Mouse (Mus musculus) kidney, embryonic 14.5 days (tissue): ENCODE measurements around the gene Ppp2r5b. TPM values are rescaled to one million over a fixed set of nuclear protein-coding genes. Genes with fewer than 3 reads are reported as not detected.

ENCODE experiments used
- ATAC-seq: fragments of 200-750 bp; cut with Nextera tagmentation; 2 replicates; pipeline ENCODE4 v1.8.0; 2017; ENCODE audit warnings: moderate number of reproducible peaks, mild to moderate bottlenecking, moderate TSS enrichment, moderate library complexity; ENCODE audit not compliant: low FRiP score, low TSS enrichment
- H3K27ac ChIP-seq: fragments of 300-500 bp; sonication (generic); 2 replicates; pipeline ENCODE4 v1.5.1; 2014; ENCODE audit warnings: low read depth, mild to moderate bottlenecking, low read length, moderate library complexity, mixed read lengths
- H3K27me3 ChIP-seq: fragments of 300-500 bp; sonication (generic); 2 replicates; pipeline ENCODE4 v1.6.1; 2014; ENCODE audit warnings: mild to moderate bottlenecking, low read length; ENCODE audit not compliant: control insufficient read depth, insufficient read depth
- H3K36me3 ChIP-seq: fragments of 300-500 bp; sonication (generic); 2 replicates; pipeline ENCODE4 v1.6.1; 2014; ENCODE audit warnings: low read length, mixed read lengths; ENCODE audit not compliant: control insufficient read depth, insufficient read depth
- H3K4me1 ChIP-seq: fragments of 300-500 bp; sonication (generic); 2 replicates; pipeline ENCODE4 v1.6.1; 2014; ENCODE audit warnings: low read length, mixed read lengths; ENCODE audit not compliant: control insufficient read depth, insufficient read depth
- H3K4me2 ChIP-seq: fragments of 300-500 bp; sonication (generic); replicated peaks from 2 replicates; pipeline ENCODE4 v1.6.1; 2014; ENCODE audit warnings: low read depth, mild to moderate bottlenecking, low read length
- H3K4me3 ChIP-seq: fragments of 300-500 bp; sonication (generic); 2 replicates; pipeline ENCODE4 v1.5.1; 2014; ENCODE audit warnings: mild to moderate bottlenecking, low read length
- H3K9ac ChIP-seq: fragments of 300-500 bp; sonication (generic); 2 replicates; pipeline ENCODE4 v1.6.1; 2014; ENCODE audit warnings: low read depth, mild to moderate bottlenecking, low read length, moderate library complexity
- H3K9me3 ChIP-seq: fragments of 300-500 bp; sonication (generic); 2 replicates; pipeline ENCODE4 v1.6.1; 2016; ENCODE audit warnings: low read length; ENCODE audit not compliant: control insufficient read depth
- WGBS: fragments of 180-500 bp; shearing (Covaris S2); extraction: QIAGEN DNeasy Blood & Tissue Kit; methylation state at CpG from one replicate; pipeline ENCODE4 v1.1.7; 2014; 5-methylcytosine and 5-hydroxymethylcytosine counted together
- polyA plus RNA-seq: library from polyadenylated mRNA; unstranded; fragments of >200 nt; fragmentation: Nextera tagmentation; extraction: Ambion mirVana; gene quantifications from 2 replicates; pipeline ENCODE4 v1.2.1, GENCODE M21; 2014

The Ppp2r5b gene
- polyA plus RNA-seq, 1 experiment from 2014 or later: 19.7 TPM

DNA sequence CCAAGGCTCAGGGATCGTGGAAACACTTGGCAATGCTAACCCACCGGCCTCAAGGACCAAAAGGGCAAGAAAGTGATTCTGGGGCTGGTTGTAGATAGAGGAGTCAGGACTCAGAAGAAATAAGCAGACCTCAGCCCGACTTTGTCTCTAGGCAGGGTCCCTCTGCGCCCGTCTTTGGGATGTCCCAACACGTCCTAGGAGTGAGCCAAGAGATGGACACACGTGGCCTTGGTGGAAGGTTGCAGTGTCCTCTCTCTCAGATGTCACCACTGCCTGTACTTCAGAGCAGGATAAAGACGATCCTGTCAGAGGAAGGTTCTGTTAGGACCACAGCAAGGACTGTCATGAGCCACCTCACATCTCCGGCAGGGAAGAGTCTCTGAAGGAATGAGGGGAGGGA is 35.0 kb upstream of the Ppp2r5b start:
- no peaks in the 10 kb centered on the region for H3K9me3 ChIP-seq
- no peaks in the 10 kb centered on the region for H3K36me3 ChIP-seq
- H3K4me2 ChIP-seq: no peak overlapping the region
- H3K9ac ChIP-seq: 0 out of 2 replicates have a peak overlapping the region, but pooled peaks have one; percentile 12
- ATAC-seq: no peak
- 64% methylated on average over 9 of the region's 9 CpGs for WGBS
- H3K4me1 ChIP-seq: peaks cover 3% of the 10 kb centered on the region; the same call in 1 of the 2 replicates
- peaks cover 6% of the 10 kb centered on the region; the same call in 1 of the 2 replicates for H3K27me3 ChIP-seq
- no peak overlapping the region for H3K27ac ChIP-seq
- H3K4me3 ChIP-seq: no peak overlapping the region

GRCm38 (mm10) chr19:6269798-6270475 is 34.3 kb upstream of the Ppp2r5b start:
- Histone ChIP-seq H3K36me3 (no peaks in the 10 kb centered on the region), H3K27me3 (peaks cover 6% of the 10 kb centered on the region; the same call in 1 of the 2 replicates), H3K9me3 (no peaks in the 10 kb centered on the region), H3K4me1 (no peaks in the 10 kb centered on the region), H3K9ac (no peak overlapping the region), H3K4me3 (no peak overlapping the region), H3K27ac (no peak overlapping the region), H3K4me2 (no peak overlapping the region)
- no peak for ATAC-seq
- 88% methylated on average over 8 of the region's 8 CpGs for WGBS

DNA sequence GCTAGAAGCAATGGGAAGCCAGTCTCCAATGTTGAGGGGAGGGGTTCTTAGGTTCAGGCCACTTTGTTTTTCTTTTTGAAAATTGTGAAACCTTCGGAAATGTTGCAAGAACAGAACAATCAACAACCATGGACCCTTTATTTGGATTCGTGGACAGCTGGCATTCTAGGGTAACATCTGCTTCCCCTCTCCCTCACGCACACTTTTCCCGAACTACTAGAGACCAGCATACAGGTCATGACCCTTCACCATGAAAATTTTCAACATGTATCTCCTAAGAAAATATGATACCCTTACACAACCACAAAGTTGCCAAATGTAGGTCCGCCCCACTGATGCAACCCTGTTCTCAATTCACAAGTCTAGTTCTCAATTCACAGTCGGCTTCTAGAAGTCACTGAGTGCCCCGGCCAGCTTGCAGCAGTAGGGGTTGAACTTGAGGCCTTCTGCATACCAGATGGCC is 33.0 kb upstream of the Ppp2r5b start:
- no peak overlapping the region for H3K4me2 ChIP-seq
- peaks cover 6% of the 10 kb centered on the region; the same call in 1 of the 2 replicates for H3K27me3 ChIP-seq
- no peak overlapping the region for H3K4me3 ChIP-seq
- H3K36me3 ChIP-seq: no peaks in the 10 kb centered on the region
- no peak overlapping the region for H3K27ac ChIP-seq
- H3K4me1 ChIP-seq: no peaks in the 10 kb centered on the region
- no peaks in the 10 kb centered on the region for H3K9me3 ChIP-seq
- H3K9ac ChIP-seq: no peak overlapping the region
- WGBS: 81% methylated on average over 7 of the region's 7 CpGs
- no peak for ATAC-seq

- Histone ChIP-seq H3K36me3 (no peaks in the 10 kb centered on the region), H3K4me3 (no peak overlapping the region; the same call in 1 of the 2 replicates), H3K27me3 (peaks cover 6% of the 10 kb centered on the region; the same call in 1 of the 2 replicates), H3K27ac (no peak overlapping the region), H3K4me1 (no peaks in the 10 kb centered on the region), H3K4me2 (no peak overlapping the region), H3K9me3 (no peaks in the 10 kb centered on the region), H3K9ac (no peak overlapping the region)
- ATAC-seq: peak; percentile 78
- WGBS: 15% methylated on average over 8 of the region's 8 CpGs
Measured at GRCm38 (mm10) chr19:6268170-6268528, 32.5 kb upstream of the Ppp2r5b start.

DNA sequence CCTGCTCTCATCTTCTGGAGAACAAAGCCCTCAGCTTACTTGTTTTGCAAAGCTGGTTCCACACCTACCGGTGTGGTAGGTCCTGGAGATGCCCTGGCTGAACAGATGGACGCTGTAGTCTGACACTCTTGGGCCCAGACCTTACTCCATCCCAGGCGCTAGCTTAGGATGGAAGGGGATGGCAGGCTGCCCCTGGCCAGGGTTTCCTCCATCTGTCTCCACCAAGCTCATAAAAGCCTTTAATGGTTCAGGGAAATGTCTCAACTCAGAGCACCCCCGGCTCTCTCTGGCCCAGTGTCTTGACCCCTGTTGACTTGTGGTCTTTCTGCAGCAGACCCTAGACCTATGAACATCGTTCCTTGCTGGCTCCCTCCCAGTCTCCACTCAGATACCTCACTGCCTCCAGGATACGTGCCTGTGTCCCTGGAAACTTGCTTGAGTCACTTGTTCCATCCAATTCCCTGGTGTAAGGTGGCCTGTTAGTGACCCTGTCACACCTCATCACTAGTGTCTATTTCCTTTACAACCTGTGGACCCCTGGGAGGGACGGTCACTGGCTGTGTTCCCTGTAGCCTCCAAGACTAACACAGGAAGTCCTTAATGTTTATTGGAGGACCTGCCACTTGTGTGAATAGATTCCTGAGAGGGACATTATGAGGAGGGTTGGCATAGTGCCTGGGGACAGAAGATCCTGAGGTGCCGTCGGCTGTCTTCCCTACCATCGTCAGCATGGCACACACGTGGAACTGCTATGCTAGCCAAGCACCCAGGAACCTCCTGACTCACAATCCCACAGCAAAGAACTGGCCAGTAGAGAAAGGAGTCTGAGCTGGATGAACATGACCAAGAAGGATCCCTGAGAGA is 31.9 kb upstream of the Ppp2r5b start:
- Histone ChIP-seq H3K4me1 (no peaks in the 10 kb centered on the region), H3K9me3 (no peaks in the 10 kb centered on the region), H3K4me3 (no peak overlapping the region; the same call in 1 of the 2 replicates), H3K4me2 (no peak overlapping the region), H3K36me3 (no peaks in the 10 kb centered on the region), H3K27me3 (peaks cover 6% of the 10 kb centered on the region; the same call in 1 of the 2 replicates), H3K27ac (no peak overlapping the region), H3K9ac (no peak overlapping the region)
- 22% methylated on average over 11 of the region's 11 CpGs for WGBS
- ATAC-seq: no peak

GRCm38 (mm10) chr19:6265727-6266182 is 30.1 kb upstream of the Ppp2r5b start:
- no peak overlapping the region for H3K9ac ChIP-seq
- ATAC-seq: no peak
- peaks cover 13% of the 10 kb centered on the region for H3K36me3 ChIP-seq
- H3K9me3 ChIP-seq: no peaks in the 10 kb centered on the region; the same call in 1 of the 2 replicates
- H3K4me1 ChIP-seq: no peaks in the 10 kb centered on the region
- H3K27ac ChIP-seq: no peak overlapping the region
- H3K4me2 ChIP-seq: no peak overlapping the region
- WGBS: 75% methylated on average over 6 of the region's 6 CpGs
- H3K4me3 ChIP-seq: no peak overlapping the region
- H3K27me3 ChIP-seq: peaks cover 6% of the 10 kb centered on the region; the same call in 1 of the 2 replicates

DNA sequence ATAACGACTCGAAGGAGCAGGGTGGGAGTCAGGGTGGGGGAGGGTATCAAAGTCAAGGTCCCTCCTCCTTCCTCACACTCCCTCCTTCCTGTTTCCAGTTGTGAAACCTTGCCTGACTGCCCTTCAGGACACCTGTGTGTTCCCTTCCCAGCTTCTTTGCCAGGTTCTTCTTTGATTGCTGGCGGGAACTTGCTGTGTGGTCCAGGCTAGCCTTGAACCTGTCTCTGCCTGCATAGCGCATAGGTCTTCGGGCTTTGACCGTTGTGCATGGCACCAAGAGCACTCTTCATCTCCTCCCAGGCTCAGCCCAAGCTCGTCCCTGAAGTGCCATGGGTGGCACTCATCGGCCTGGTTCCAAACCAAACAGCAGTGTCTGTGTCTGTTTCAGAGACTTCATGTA is 29.3 kb upstream of the Ppp2r5b start:
- peaks cover 17% of the 10 kb centered on the region for H3K36me3 ChIP-seq
- H3K4me3 ChIP-seq: no peak overlapping the region
- no peak overlapping the region for H3K9ac ChIP-seq
- no peaks in the 10 kb centered on the region for H3K4me1 ChIP-seq
- ATAC-seq: no peak
- no peak overlapping the region for H3K27ac ChIP-seq
- 86% methylated on average over 8 of the region's 8 CpGs for WGBS
- peaks cover 6% of the 10 kb centered on the region; the same call in 1 of the 2 replicates for H3K27me3 ChIP-seq
- H3K4me2 ChIP-seq: no peak overlapping the region
- H3K9me3 ChIP-seq: no peaks in the 10 kb centered on the region; the same call in 1 of the 2 replicates

DNA sequence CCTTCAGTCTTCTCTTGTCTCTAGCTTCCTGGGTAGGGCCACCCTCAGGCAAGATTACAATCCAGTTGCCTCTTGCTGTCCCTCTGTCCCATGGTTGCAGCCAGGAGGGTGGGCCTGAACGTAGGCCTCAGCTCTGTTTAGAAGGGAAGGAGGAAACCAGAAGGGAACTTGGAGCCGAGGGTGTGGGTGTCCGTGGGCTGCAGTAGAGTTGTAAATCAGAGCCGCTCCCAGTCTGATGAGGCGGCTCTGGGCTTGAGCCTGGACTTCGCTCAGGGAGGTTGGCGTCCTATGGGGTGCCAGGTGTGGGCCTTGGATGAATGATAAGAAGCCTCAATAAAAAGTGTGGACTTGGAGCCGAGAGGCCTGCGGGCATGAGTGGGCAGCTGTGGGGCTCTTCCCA is 28.5 kb upstream of the Ppp2r5b start:
- no peak for ATAC-seq
- WGBS: 43% methylated on average over 9 of the region's 9 CpGs
- no peak overlapping the region for H3K4me2 ChIP-seq
- peak overlapping the region; percentile 34; the same call in 1 of the 2 replicates for H3K9ac ChIP-seq
- peaks cover 19% of the 10 kb centered on the region for H3K36me3 ChIP-seq
- H3K27ac ChIP-seq: no peak overlapping the region
- peaks cover 6% of the 10 kb centered on the region; the same call in 1 of the 2 replicates for H3K27me3 ChIP-seq
- H3K4me3 ChIP-seq: no peak overlapping the region
- H3K9me3 ChIP-seq: no peaks in the 10 kb centered on the region; the same call in 1 of the 2 replicates
- no peaks in the 10 kb centered on the region for H3K4me1 ChIP-seq
